Mouse (Mus musculus): ENCODE data around the gene Gm11027. TPM values are rescaled to one million over a fixed set of nuclear protein-coding genes. Genes with fewer than 3 reads are reported as not detected.
A peak's percentile ranks its signal among the peaks of the same experiment; 100 is the strongest.

Gm11027 gene
- polyA plus RNA-seq, 1 experiment from 2014 or later, result not detected

GRCm38 (mm10) chr12:116244601-116245000 is 30.6 kb upstream of the Gm11027 start:
- Histone ChIP-seq H3K4me3 (ENCODE audit: low read length) (no peak overlapping the region), H3K27ac (ENCODE audit: low read depth, low read length) (no peak overlapping the region), H3K4me1 (ENCODE audit: control insufficient read depth, insufficient read depth, low read depth, low read length) (no peaks in the 10 kb centered on the region), H3K9me3 (ENCODE audit: control insufficient read depth, low read length) (no peaks in the 10 kb centered on the region), H3K27me3 (replicated peaks; ENCODE audit: control insufficient read depth, insufficient read depth, low read length) (no peaks in the 10 kb centered on the region), H3K9ac (ENCODE audit: low read depth, low read length) (no peak overlapping the region), H3K4me2 (ENCODE audit: low read length) (no peak overlapping the region), H3K36me3 (ENCODE audit: control insufficient read depth, insufficient read depth, low read length) (peaks cover 23% of the 10 kb centered on the region)
- WGBS, result 75% methylated on average over 1 of the region's 1 CpGs
- no peak for ATAC-seq

DNA sequence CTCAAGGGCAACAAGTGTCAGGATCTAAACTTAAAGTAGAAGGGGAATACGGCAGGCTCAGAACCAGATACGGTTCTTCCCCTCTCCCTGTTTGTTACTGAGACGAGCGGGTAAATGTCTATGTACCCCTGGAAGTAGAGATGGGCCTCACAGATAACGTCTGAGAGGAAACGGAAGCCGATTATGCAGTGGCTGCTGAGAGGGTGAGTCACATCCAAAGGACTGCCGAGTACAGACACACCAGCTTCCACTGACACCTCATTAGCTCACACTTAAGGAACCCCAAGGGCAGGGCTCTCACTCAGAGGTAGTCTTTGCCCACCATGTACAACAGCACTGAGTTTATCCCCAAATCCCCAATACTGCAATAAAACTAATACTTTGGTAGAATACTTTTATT is 20.5 kb upstream of the Gm11027 start:
- no peaks in the 10 kb centered on the region for H3K4me1 ChIP-seq (ENCODE audit: control insufficient read depth, insufficient read depth, low read depth, low read length)
- no peaks in the 10 kb centered on the region for H3K9me3 ChIP-seq (ENCODE audit: control insufficient read depth, low read length)
- H3K27ac ChIP-seq (ENCODE audit: low read depth, low read length), result no peak overlapping the region
- H3K9ac ChIP-seq (ENCODE audit: low read depth, low read length), result no peak overlapping the region
- ATAC-seq, result no peak
- H3K4me2 ChIP-seq (ENCODE audit: low read length), result no peak overlapping the region
- 78% methylated on average over 8 of the region's 8 CpGs for WGBS
- no peaks in the 10 kb centered on the region for H3K27me3 ChIP-seq (replicated peaks; ENCODE audit: control insufficient read depth, insufficient read depth, low read length)
- H3K4me3 ChIP-seq (ENCODE audit: low read length), result no peak overlapping the region
- H3K36me3 ChIP-seq (ENCODE audit: control insufficient read depth, insufficient read depth, low read length), result peaks cover 7% of the 10 kb centered on the region; the same call in 1 of the 2 replicates

GRCm38 (mm10) chr12:116255636-116256035 is 19.6 kb upstream of the Gm11027 start:
- H3K4me2 ChIP-seq (ENCODE audit: low read length), result no peak overlapping the region
- no peaks in the 10 kb centered on the region for H3K4me1 ChIP-seq (ENCODE audit: control insufficient read depth, insufficient read depth, low read depth, low read length)
- 91% methylated on average over 11 of the region's 11 CpGs for WGBS
- no peaks in the 10 kb centered on the region for H3K27me3 ChIP-seq (replicated peaks; ENCODE audit: control insufficient read depth, insufficient read depth, low read length)
- no peak overlapping the region for H3K4me3 ChIP-seq (ENCODE audit: low read length)
- H3K9me3 ChIP-seq (ENCODE audit: control insufficient read depth, low read length), result no peaks in the 10 kb centered on the region
- no peak overlapping the region for H3K27ac ChIP-seq (ENCODE audit: low read depth, low read length)
- no peak overlapping the region for H3K9ac ChIP-seq (ENCODE audit: low read depth, low read length)
- H3K36me3 ChIP-seq (ENCODE audit: control insufficient read depth, insufficient read depth, low read length), result peaks cover 7% of the 10 kb centered on the region; the same call in 1 of the 2 replicates
- ATAC-seq, result no peak

GRCm38 (mm10) chr12:116258321-116258720 is 16.9 kb upstream of the Gm11027 start:
- Histone ChIP-seq H3K9ac (ENCODE audit: low read depth, low read length) (no peak overlapping the region), H3K27me3 (replicated peaks; ENCODE audit: control insufficient read depth, insufficient read depth, low read length) (no peaks in the 10 kb centered on the region), H3K9me3 (ENCODE audit: control insufficient read depth, low read length) (no peaks in the 10 kb centered on the region), H3K4me2 (ENCODE audit: low read length) (no peak overlapping the region), H3K27ac (ENCODE audit: low read depth, low read length) (no peak overlapping the region), H3K4me3 (ENCODE audit: low read length) (no peak overlapping the region), H3K4me1 (ENCODE audit: control insufficient read depth, insufficient read depth, low read depth, low read length) (no peaks in the 10 kb centered on the region; the same call in 1 of the 2 replicates), H3K36me3 (ENCODE audit: control insufficient read depth, insufficient read depth, low read length) (peaks cover 2% of the 10 kb centered on the region; the same call in 1 of the 2 replicates)
- ATAC-seq, result no peak
- WGBS, result 83% methylated on average over 2 of the region's 2 CpGs

- Histone ChIP-seq H3K36me3 (ENCODE audit: control insufficient read depth, insufficient read depth, low read length) (no peaks in the 10 kb centered on the region), H3K27me3 (replicated peaks; ENCODE audit: control insufficient read depth, insufficient read depth, low read length) (no peaks in the 10 kb centered on the region), H3K9ac (ENCODE audit: low read depth, low read length) (peak within 1 kb of the TSS; percentile 89), H3K4me3 (ENCODE audit: low read length) (peak within 1 kb of the TSS; percentile 85), H3K4me2 (ENCODE audit: low read length) (peak within 1 kb of the TSS; percentile 83), H3K9me3 (ENCODE audit: control insufficient read depth, low read length) (no peaks in the 10 kb centered on the region), H3K4me1 (ENCODE audit: control insufficient read depth, insufficient read depth, low read depth, low read length) (no peaks in the 10 kb centered on the region; the same call in 1 of the 2 replicates), H3K27ac (ENCODE audit: low read depth, low read length) (peak within 1 kb of the TSS; percentile 83)
- 3% methylated on average over 47 of the region's 47 CpGs for WGBS
- ATAC-seq, result peak; percentile 99
Observed at GRCm38 (mm10) chr12:116262555-116263341, 12.4 kb upstream of the Gm11027 start, which contains the start of gene Wdr60. Gene Wdr60, minus strand, starts transcription at chr12:116263022.

DNA sequence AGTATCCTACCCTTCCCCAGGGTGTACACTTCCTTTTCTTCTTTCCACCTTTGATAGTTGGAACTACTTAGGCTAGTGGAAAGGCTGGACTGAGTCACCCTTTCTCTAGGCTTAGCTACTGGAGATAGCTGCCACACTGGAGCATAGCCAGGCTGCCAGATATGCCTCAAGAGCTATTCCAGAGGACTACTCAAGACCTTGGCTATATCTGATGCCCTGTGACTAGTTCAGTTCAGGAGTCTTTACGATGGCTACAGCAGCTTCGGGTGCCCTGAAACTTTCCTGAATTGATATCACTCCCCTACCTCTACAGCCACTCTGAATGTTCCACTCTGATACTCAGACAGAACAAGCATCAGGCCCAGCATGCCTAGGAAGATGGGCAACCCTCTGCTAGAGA is 10.4 kb upstream of the Gm11027 start:
- Histone ChIP-seq H3K9me3 (ENCODE audit: control insufficient read depth, low read length) (no peaks in the 10 kb centered on the region), H3K27me3 (replicated peaks; ENCODE audit: control insufficient read depth, insufficient read depth, low read length) (no peaks in the 10 kb centered on the region), H3K4me3 (ENCODE audit: low read length) (no peak overlapping the region), H3K4me1 (ENCODE audit: control insufficient read depth, insufficient read depth, low read depth, low read length) (no peaks in the 10 kb centered on the region; the same call in 1 of the 2 replicates), H3K9ac (ENCODE audit: low read depth, low read length) (no peak overlapping the region), H3K27ac (ENCODE audit: low read depth, low read length) (no peak overlapping the region), H3K4me2 (ENCODE audit: low read length) (no peak overlapping the region), H3K36me3 (ENCODE audit: control insufficient read depth, insufficient read depth, low read length) (no peaks in the 10 kb centered on the region)
- WGBS, result 90% methylated on average over 2 of the region's 2 CpGs
- no peak for ATAC-seq

GRCm38 (mm10) chr12:116265275-116265674 is 9.9 kb upstream of the Gm11027 start:
- Histone ChIP-seq H3K9me3 (ENCODE audit: control insufficient read depth, low read length) (no peaks in the 10 kb centered on the region), H3K4me2 (ENCODE audit: low read length) (no peak overlapping the region), H3K36me3 (ENCODE audit: control insufficient read depth, insufficient read depth, low read length) (no peaks in the 10 kb centered on the region), H3K9ac (ENCODE audit: low read depth, low read length) (no peak overlapping the region), H3K27ac (ENCODE audit: low read depth, low read length) (no peak overlapping the region), H3K27me3 (replicated peaks; ENCODE audit: control insufficient read depth, insufficient read depth, low read length) (no peaks in the 10 kb centered on the region), H3K4me3 (ENCODE audit: low read length) (no peak overlapping the region), H3K4me1 (ENCODE audit: control insufficient read depth, insufficient read depth, low read depth, low read length) (no peaks in the 10 kb centered on the region; the same call in 1 of the 2 replicates)
- 89% methylated on average over 2 of the region's 2 CpGs for WGBS
- ATAC-seq, result no peak

- no peak for ATAC-seq
- no peaks in the 10 kb centered on the region for H3K27me3 ChIP-seq (replicated peaks; ENCODE audit: control insufficient read depth, insufficient read depth, low read length)
- no peak overlapping the region for H3K9ac ChIP-seq (ENCODE audit: low read depth, low read length)
- H3K27ac ChIP-seq (ENCODE audit: low read depth, low read length), result no peak overlapping the region
- H3K36me3 ChIP-seq (ENCODE audit: control insufficient read depth, insufficient read depth, low read length), result no peaks in the 10 kb centered on the region
- H3K4me2 ChIP-seq (ENCODE audit: low read length), result no peak overlapping the region
- no peaks in the 10 kb centered on the region for H3K4me1 ChIP-seq (ENCODE audit: control insufficient read depth, insufficient read depth, low read depth, low read length)
- H3K4me3 ChIP-seq (ENCODE audit: low read length), result no peak overlapping the region
- H3K9me3 ChIP-seq (ENCODE audit: control insufficient read depth, low read length), result no peaks in the 10 kb centered on the region
- 83% methylated on average over 5 of the region's 5 CpGs for WGBS
Observed at GRCm38 (mm10) chr12:116269450-116269849, 5.7 kb upstream of the Gm11027 start.

DNA sequence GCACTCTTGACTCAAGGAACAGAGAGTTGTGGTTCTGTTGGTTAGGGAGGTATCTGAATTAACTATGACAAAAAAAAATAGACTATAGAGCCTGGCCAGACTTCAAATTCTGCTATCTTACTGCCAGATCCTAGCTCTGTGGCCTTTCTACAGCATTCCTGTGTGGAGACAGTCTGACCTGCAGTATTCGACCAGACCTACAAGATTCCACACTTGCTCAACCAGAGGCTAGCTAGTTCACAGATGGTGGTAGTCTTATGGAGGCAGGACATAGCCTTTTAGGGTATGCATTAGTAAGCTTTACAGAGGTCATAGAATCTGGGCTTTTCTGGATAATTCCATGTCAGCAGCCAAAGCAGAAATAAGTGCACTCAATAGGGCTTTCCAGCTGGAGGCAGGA is 4.6 kb upstream of the Gm11027 start:
- no peak for ATAC-seq
- Histone ChIP-seq H3K4me1 (ENCODE audit: control insufficient read depth, insufficient read depth, low read depth, low read length) (no peaks in the 10 kb centered on the region), H3K36me3 (ENCODE audit: control insufficient read depth, insufficient read depth, low read length) (no peaks in the 10 kb centered on the region), H3K4me2 (ENCODE audit: low read length) (no peak overlapping the region), H3K27me3 (replicated peaks; ENCODE audit: control insufficient read depth, insufficient read depth, low read length) (no peaks in the 10 kb centered on the region), H3K9ac (ENCODE audit: low read depth, low read length) (no peak overlapping the region), H3K27ac (ENCODE audit: low read depth, low read length) (no peak overlapping the region), H3K9me3 (ENCODE audit: control insufficient read depth, low read length) (no peaks in the 10 kb centered on the region), H3K4me3 (ENCODE audit: low read length) (no peak overlapping the region)
- WGBS, result 86% methylated on average over 1 of the region's 1 CpGs
